Mouse (Mus musculus) heart, embryonic 11.5 days (tissue): ENCODE measurements around the gene Nol4l. TPM values are rescaled to one million over a fixed set of nuclear protein-coding genes. Genes with fewer than 3 reads are reported as not detected.

Experiments
- ATAC-seq: fragments of 200-750 bp; cut with Nextera tagmentation; replicated peaks from 2 replicates; pipeline ENCODE4 v1.8.0; 2017; ENCODE audit warnings: moderate library complexity; ENCODE audit not compliant: insufficient number of reproducible peaks, low FRiP score, low TSS enrichment
- H3K27ac ChIP-seq: fragments of 300-500 bp; sonication (generic); 2 replicates; pipeline ENCODE4 v1.5.1; 2014; ENCODE audit warnings: mild to moderate bottlenecking, low read depth, low read length
- H3K27me3 ChIP-seq: fragments of 300-500 bp; sonication (generic); 2 replicates; pipeline ENCODE4 v1.6.1; 2014; ENCODE audit warnings: mild to moderate bottlenecking, low read length, mixed read lengths; ENCODE audit not compliant: control insufficient read depth, insufficient read depth
- H3K36me3 ChIP-seq: fragments of 300-500 bp; sonication (generic); 2 replicates; pipeline ENCODE4 v1.6.1; 2014; ENCODE audit warnings: mild to moderate bottlenecking, low read length, moderate library complexity, mixed read lengths; ENCODE audit not compliant: control insufficient read depth, insufficient read depth
- H3K4me1 ChIP-seq: fragments of 300-500 bp; sonication (generic); 2 replicates; pipeline ENCODE4 v1.6.1; 2014; ENCODE audit warnings: low read length; ENCODE audit not compliant: control insufficient read depth, insufficient read depth
- H3K4me2 ChIP-seq: fragments of 300-500 bp; sonication (generic); 2 replicates; pipeline ENCODE4 v1.6.1; 2014; ENCODE audit warnings: mild to moderate bottlenecking, moderate library complexity
- H3K4me3 ChIP-seq: fragments of 300-500 bp; sonication (generic); 2 replicates; pipeline ENCODE4 v1.5.1; 2014; ENCODE audit warnings: low read depth, low read length
- H3K9ac ChIP-seq: fragments of 300-500 bp; sonication (generic); 2 replicates; pipeline ENCODE4 v1.6.1; 2014; ENCODE audit warnings: mild to moderate bottlenecking, low read depth, low read length, moderate library complexity
- H3K9me3 ChIP-seq: fragments of 300-500 bp; sonication (generic); replicated peaks from 2 replicates; pipeline ENCODE4 v1.6.1; 2016; ENCODE audit warnings: low read length; ENCODE audit not compliant: control insufficient read depth
- WGBS: fragments of 180-500 bp; shearing (Covaris S2); extraction: QIAGEN DNeasy Blood & Tissue Kit; methylation state at CpG from one replicate; pipeline ENCODE4 v1.1.7; 2014; ENCODE audit not compliant: insufficient replicate concordance; 5-methylcytosine and 5-hydroxymethylcytosine counted together
- polyA plus RNA-seq: library from polyadenylated mRNA; unstranded; fragments of >200 nt; fragmentation: Nextera tagmentation; extraction: Ambion mirVana; gene quantifications from 2 replicates; pipeline ENCODE4 v1.2.1, GENCODE M21; 2014

Gene Nol4l
- polyA plus RNA-seq, 1 experiment from 2014 or later = 16.7 TPM

DNA sequence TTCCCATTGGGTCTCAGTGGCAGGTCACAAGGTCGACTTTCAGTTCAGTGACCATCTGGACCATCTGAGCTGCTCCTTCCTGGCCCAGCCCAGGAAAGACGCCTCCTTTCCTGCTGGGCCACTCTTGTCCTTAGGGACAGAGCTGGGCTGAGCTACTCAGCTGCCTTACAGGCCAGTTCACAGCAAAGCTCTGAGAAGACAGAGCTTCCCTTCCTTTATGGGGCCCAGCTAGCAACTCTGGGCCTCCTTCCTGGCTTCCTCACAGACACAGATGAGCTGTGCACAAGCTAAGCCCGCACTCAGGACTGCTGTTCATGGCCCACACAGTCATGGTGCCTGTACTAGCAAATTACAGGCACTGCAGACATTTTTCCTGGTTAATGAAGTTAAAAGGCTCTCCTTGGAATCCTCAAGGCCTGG lies 71.7 kb downstream of the Nol4l start:
- peaks cover 3% of the 10 kb centered on the region; the same call in 1 of the 2 replicates for H3K36me3 ChIP-seq
- H3K4me1 ChIP-seq = peaks cover 55% of the 10 kb centered on the region
- H3K27ac ChIP-seq = peak overlapping the region; percentile 72
- 0 out of 2 replicates have a peak overlapping the region, but pooled peaks have one; percentile 2 for H3K9ac ChIP-seq
- no peaks in the 10 kb centered on the region for H3K9me3 ChIP-seq
- WGBS = 41% methylated on average over 3 of the region's 3 CpGs
- no peaks in the 10 kb centered on the region for H3K27me3 ChIP-seq
- H3K4me3 ChIP-seq = no peak overlapping the region
- no peak for ATAC-seq
- H3K4me2 ChIP-seq = no peak overlapping the region

DNA sequence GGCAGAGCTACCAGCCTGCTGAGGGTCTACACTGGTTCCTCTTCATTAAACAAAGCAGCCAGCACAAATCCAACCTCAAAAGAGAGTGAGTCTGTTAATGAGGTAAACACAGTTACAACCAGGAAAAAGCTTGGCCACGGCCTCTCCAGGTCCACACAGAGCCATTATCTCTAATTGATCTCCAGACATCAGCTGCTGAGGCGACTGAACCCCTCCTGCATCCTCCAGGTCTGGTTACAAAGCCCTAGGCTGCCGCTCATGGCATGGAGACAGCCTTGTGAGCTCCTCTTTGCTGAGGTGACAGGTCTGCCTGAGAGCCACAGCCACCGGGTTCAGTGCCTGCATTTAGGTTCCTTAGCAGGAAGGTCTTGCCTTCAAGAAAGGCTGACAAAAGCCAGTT lies 72.3 kb downstream of the Nol4l start:
- H3K9ac ChIP-seq = no peak overlapping the region; the same call in 1 of the 2 replicates
- H3K27me3 ChIP-seq = no peaks in the 10 kb centered on the region
- no peaks in the 10 kb centered on the region for H3K36me3 ChIP-seq
- H3K27ac ChIP-seq = peak overlapping the region; percentile 72
- peaks cover 55% of the 10 kb centered on the region for H3K4me1 ChIP-seq
- H3K9me3 ChIP-seq = no peaks in the 10 kb centered on the region
- H3K4me3 ChIP-seq = no peak overlapping the region
- H3K4me2 ChIP-seq = no peak overlapping the region
- ATAC-seq = no peak
- WGBS = 25% methylated on average over 4 of the region's 4 CpGs

DNA sequence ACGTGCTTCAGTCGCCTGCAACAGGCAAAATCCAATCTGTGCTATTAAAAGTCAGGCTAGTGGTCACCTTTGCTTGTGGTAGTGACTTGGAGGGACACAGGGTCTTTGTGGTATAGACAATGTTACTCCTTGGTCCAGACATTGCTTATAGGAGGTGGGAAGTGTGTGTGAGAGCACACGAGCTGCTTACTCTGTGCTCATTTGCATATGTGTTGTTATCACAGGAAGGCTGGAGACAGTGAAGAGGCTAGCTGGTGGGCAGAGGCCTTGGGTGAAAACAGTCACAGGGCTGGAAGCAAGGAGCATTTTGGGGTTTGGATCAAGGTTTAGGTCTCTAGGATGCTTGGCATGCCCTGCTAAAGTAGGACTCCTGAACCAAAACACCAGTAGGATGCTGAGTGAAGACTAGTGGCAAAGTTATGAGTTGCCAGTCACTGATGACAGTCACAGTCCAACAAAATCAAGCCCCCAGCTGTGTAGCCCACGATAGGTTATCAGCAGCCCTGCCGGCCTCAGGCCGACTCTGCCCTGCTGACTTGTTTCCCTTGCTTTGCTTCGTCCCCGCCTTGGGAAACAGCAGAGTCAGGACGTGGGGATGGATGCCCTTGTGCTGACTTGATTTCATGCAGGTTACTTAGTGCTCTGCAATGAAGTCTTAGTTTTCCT lies 74.8 kb downstream of the Nol4l start:
- Histone ChIP-seq H3K27me3 (no peaks in the 10 kb centered on the region), H3K27ac (peak overlapping the region; percentile 74), H3K4me3 (no peak overlapping the region), H3K36me3 (no peaks in the 10 kb centered on the region), H3K4me2 (no peak overlapping the region; the same call in 1 of the 2 replicates), H3K9ac (0 out of 2 replicates have a peak overlapping the region, but pooled peaks have one; percentile 5), H3K4me1 (peaks cover 53% of the 10 kb centered on the region), H3K9me3 (no peaks in the 10 kb centered on the region)
- 21% methylated on average over 9 of the region's 9 CpGs for WGBS
- no peak for ATAC-seq

DNA sequence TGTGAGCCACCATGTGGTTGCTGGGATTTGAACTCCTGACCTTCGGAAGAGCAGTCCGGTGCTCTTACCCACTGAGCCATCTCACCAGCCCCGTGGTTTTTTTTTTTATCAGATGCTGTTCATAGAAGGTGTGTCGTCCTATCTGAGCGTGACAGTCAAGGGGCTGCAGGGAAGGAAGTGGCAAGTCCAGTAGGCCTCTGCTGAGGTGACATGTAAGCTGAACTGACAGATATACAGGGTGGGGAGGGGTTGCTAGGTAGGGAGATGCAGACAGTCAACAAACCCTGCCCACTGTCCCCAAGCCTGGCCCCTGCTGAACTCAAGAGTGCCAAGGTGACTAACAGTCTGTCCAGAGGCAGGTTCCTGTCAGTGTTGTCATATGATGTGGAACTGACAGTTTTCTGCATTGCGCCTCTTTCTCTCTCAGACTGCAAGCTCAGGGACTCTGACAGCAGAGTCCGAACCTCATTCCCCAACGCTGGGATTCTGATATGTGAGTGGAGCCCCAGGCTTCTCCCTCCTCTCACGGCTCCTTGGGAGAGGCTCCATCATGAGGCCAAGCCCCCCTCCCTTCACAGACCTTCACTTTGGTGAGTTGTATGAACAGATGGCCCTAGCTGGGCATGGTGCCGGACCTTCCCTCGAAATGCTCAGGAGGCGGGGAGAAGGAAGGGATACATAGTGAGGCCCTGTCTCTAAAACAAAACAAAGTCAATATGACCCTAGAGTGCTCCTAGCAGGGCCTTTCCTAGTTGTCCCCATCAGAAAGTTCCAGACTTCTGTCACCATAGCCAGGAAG lies 75.6 kb downstream of the Nol4l start:
- no peak overlapping the region for H3K4me3 ChIP-seq
- peaks cover 53% of the 10 kb centered on the region for H3K4me1 ChIP-seq
- H3K36me3 ChIP-seq = no peaks in the 10 kb centered on the region
- peak overlapping the region; percentile 74 for H3K27ac ChIP-seq
- 45% methylated on average over 12 of the region's 12 CpGs for WGBS
- no peaks in the 10 kb centered on the region for H3K9me3 ChIP-seq
- peak; percentile 32 for ATAC-seq
- H3K4me2 ChIP-seq = no peak overlapping the region
- H3K9ac ChIP-seq = no peak overlapping the region
- no peaks in the 10 kb centered on the region for H3K27me3 ChIP-seq

DNA sequence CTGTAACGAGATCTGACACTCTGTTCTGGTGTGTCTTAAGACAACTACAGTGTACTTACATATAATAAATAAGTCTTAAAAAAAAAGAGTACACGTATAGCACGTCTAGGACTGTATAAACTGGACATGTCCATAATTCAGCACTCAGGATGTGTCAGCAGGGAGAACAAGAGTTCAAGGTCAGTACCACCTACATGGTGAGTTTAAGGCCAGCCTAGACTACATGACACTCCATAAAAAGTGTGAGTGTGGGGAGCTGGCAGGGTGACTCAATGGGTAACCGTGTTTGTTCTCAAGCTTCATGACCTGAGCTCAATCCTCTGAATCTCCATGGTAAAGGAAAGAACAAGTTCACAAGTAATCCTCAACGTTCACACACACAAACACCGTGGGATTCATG lies 81.3 kb downstream of the Nol4l start:
- Histone ChIP-seq H3K4me3 (no peak overlapping the region), H3K9ac (no peak overlapping the region), H3K27ac (no peak overlapping the region), H3K4me1 (peaks cover 12% of the 10 kb centered on the region), H3K9me3 (no peaks in the 10 kb centered on the region), H3K36me3 (no peaks in the 10 kb centered on the region), H3K27me3 (no peaks in the 10 kb centered on the region), H3K4me2 (no peak overlapping the region)
- ATAC-seq = no peak
- WGBS = 85% methylated on average over 6 of the region's 6 CpGs

DNA sequence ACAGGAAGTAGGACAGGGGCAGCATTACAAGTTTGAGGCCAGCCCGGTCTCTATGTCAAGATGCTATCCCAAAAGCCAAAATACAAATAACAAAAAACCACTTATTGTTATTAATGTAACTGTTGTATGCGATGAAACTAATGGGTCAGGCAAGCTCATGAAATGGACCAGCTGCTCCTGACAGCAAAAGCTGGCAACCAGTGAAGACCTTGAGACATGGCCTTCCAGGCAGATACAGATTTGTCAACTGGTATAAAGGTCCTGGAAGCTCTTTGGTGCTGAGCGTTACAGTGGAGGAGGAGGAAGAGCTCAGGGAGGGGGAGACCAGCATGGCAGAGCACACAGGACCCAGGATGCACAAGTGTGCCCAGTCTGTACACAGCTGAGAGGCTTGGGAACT lies 82.1 kb downstream of the Nol4l start:
- H3K4me3 ChIP-seq = no peak overlapping the region
- ATAC-seq = no peak
- no peaks in the 10 kb centered on the region for H3K27me3 ChIP-seq
- no peak overlapping the region for H3K9ac ChIP-seq
- H3K4me1 ChIP-seq = peaks cover 13% of the 10 kb centered on the region
- no peak overlapping the region for H3K27ac ChIP-seq
- H3K4me2 ChIP-seq = no peak overlapping the region
- 81% methylated on average over 3 of the region's 3 CpGs for WGBS
- H3K9me3 ChIP-seq = no peaks in the 10 kb centered on the region
- H3K36me3 ChIP-seq = no peaks in the 10 kb centered on the region

DNA sequence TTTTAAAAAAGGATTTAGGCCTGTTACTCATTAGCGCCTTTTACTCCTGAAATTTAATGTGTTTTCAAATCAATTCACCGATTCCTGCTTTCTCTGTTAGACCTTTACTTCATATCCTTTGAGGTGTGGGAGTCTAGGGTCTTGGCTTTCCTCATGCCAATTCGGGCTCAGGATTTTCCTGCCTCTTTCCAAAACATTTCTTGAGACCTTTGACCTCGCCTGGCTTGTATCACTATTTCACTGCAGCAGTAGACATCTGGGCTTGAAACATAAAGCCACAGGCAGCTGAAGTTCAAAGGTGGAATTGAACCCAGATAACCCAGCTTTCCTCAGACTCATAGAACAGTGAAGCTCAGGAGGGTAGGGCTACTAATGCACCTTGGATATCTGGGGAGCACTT lies 83.3 kb downstream of the Nol4l start:
- peak overlapping the region; percentile 100 for H3K4me2 ChIP-seq
- H3K4me1 ChIP-seq = peaks cover 26% of the 10 kb centered on the region
- H3K9ac ChIP-seq = no peak overlapping the region
- no peaks in the 10 kb centered on the region for H3K9me3 ChIP-seq
- peak overlapping the region; percentile 91; the same call in 1 of the 2 replicates for H3K4me3 ChIP-seq
- H3K27ac ChIP-seq = peak overlapping the region; percentile 95; the same call in 1 of the 2 replicates
- no peaks in the 10 kb centered on the region for H3K36me3 ChIP-seq
- H3K27me3 ChIP-seq = no peaks in the 10 kb centered on the region
- 18% methylated on average over 4 of the region's 4 CpGs for WGBS
- no peak for ATAC-seq

DNA sequence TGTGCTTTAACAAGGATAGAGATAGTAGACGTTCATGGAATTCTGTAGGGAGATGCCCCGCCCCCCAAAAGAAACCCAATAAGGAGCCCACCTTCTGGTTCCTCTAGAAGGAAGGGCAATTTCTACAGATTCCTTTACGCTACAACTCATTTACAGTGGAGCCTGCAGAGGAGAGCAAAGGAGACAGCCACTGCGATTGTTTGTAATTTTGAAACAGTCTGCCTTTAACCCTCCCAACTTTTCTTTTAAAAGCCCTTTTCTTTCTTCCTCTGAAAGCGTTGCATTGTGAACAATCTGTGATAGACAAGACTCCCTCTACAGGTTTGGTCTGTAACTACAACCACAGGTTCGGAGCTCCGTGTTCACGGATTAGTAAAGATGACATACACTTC lies 83.8 kb downstream of the Nol4l start:
- no peaks in the 10 kb centered on the region for H3K27me3 ChIP-seq

More for the DNA sequence above, 83.8 kb downstream of the Nol4l start:
- Histone ChIP-seq H3K27ac (peak overlapping the region; percentile 95; the same call in 1 of the 2 replicates), H3K9me3 (no peaks in the 10 kb centered on the region), H3K9ac (peak overlapping the region; percentile 84), H3K4me3 (peak overlapping the region; percentile 91), H3K36me3 (no peaks in the 10 kb centered on the region), H3K4me1 (peaks cover 30% of the 10 kb centered on the region), H3K4me2 (peak overlapping the region; percentile 100)
- WGBS = under 1% methylated on average over 8 of the region's 8 CpGs
- ATAC-seq = no peak
